Mouse (Mus musculus): ENCODE measurements at regions not wholly inside any gene's neighbourhood (a gene's known extent, or its start where the extent isn't known, plus 50 kb on each side); places are given as distances from the start of the nearest gene placed in this dataset.

- peak; percentile 29 to 64 for DNase-seq (ENCODE audit: low spot score in 2 of 2)
Observed at GRCm38 (mm10) chr14:24826471-24827337, 339.8 kb downstream of the Rps24 start.

DNA sequence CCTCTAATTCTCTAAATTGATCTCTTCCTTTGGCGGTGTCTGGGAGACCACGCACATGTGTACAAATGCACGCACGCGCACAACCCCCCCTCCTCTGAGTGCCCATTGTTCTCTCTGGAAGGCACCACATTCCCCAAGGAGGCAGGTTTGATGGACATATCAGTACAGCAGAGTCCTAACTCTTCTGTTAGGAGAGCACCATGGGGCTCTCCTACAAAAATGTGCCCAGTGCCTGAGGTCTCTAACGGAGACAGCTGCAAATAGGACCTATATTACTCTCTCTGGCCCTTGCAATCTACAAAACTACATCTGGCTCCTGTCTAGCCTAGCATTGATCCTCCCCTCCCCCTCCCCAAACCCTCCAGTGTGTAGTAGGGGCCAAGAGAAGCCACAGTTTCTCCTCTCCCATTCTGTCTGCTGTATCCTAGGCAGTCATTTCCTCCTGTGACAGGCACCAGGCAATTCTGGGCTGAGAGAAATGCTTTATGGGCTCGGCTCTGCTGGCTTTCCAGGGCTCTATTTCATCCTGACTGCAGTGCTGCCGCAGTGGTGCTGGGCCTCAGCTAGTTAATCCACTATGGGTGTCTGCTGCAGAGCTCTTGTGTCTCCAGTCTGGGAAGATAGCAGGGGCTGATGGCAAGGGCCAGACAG, 340.6 kb downstream of the Rps24 start:
- DNase-seq (ENCODE audit: low spot score in 2 of 2): peak in 1 of 2 experiments; percentile 5

DNA sequence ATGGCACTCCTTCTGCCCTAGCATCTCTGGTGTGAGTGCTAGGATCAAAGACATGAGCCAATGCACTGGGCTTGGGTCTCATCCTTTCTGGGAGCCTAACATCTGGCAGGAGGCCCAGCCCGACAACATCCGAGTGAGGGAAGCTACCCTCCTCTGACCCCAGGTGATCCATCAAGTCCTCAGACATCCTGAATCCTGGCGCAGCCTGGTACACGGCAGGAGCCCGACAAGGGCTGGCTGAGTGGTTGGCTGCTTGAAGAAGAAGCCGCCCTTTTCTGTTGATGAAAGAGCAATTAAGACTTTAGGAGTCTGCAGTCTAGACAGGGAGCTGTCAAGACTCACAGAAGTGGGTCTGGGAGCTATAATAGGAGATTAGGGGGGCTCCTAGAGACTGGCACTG, 342.1 kb downstream of the Rps24 start:
- no peak for DNase-seq (ENCODE audit: low spot score in 2 of 2)

- DNase-seq (ENCODE audit: low spot score in 2 of 2): no peak
Observed at GRCm38 (mm10) chr14:24833211-24833610, 346.3 kb downstream of the Rps24 start.

DNA sequence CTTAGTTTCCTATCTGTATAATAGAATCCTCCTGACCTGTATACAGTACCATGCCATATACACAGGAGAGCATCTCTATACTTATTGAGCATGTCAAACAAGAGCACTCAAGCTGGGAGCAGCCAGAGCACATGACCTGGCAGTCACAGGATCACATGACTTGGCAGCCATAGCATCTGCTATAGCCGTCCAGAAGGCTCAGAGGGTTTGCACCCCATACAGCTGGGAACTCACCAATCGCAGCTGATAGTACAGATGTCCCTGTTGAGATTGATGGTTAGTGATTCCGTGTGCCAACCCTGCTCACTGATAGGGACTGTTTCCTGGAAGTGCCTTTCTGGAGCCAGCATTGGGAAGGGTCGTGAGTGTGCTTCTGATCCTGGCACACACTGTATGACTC, 351.3 kb downstream of the Rps24 start:
- DNase-seq (ENCODE audit: low spot score in 2 of 2): no peak

GRCm38 (mm10) chr14:24839056-24839455, 352.1 kb downstream of the Rps24 start:
- DNase-seq (ENCODE audit: low spot score in 2 of 2): no peak

DNA sequence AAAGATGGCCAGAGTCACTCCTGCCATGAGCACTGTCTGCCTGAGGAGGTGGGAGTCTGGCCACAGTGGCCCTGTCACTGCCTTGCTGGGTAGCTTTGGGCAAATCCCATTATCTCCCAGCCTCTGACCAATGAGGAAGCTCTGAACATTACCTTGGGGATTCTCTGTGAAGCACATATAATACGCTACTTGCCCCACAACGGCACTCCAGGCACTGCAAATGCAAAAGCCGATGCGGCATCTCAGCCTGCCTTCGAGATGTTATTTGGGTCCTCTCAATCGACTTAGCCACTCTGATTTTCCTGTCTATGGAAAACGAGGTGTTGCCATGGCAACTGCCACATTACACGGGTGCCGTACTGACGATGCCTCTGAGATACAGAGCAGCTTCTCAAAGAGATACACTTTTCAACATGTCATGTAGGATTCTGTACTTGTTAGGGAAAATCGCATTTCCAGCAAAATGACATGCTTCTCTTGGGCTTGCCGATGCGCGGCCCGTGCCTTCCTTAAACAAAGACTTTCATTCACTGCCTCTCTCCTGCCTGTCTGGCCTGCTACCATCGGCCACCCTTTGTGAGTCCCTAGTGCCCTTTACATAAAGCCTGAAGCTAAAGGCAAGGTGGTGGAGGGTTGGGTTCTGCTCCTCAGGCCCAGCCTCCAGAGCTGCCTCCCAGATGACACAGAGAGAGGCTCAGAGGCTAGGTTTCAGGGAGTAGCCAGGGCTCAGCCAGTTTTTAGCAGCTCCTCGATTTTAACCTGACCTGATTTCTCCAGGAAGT, 355.0 kb downstream of the Rps24 start:
- DNase-seq (ENCODE audit: low spot score in 2 of 2): peak; percentile 75 to 82

DNA sequence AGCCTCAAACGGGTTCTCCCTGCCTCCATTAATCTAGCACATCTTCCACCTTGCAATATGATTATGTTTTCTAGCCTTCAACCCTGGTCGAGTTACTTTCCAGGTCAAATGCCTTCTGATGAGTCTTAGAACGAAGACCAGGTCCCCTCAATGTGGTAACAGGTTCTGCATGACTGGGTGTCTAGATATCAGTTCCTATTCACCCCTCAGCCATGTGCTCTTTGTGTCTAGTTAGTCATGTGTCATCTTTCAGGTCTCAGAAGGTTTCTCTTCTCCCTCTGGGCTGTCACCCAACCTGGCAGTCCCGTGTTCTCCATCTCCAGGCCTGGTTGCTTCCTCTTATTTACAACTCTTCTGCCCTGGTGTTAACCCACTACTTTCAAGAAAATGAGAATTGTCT, 356.7 kb downstream of the Rps24 start:
- no peak for DNase-seq (ENCODE audit: low spot score in 2 of 2)

- DNase-seq (ENCODE audit: low spot score in 2 of 2): no peak
Observed at GRCm38 (mm10) chr14:24850491-24850890, 363.6 kb downstream of the Rps24 start.

- DNase-seq (ENCODE audit: low spot score in 2 of 2): no peak
Observed at GRCm38 (mm10) chr14:24854459-24854858, 367.5 kb downstream of the Rps24 start.

DNA sequence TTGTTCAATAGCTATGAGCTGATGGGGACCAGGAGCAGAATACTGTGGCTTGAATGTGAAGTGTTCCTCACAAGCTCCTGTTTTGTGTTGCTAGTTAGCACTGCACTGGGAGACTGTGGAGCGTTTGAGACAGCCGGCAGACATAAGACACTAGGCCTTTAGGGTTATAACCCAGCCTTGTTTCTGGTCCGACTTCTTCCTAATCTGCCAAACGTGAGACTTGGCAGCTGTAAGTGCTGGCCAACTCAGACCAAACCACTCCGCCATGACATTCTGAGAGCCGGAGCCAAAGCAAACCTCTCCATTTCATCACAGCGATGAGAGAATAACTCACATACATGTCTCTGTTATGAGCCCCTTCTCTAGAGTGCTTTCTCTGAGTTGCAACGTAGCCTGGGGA, 375.2 kb downstream of the Rps24 start:
- DNase-seq (ENCODE audit: low spot score in 2 of 2): no peak

- no peak for DNase-seq (ENCODE audit: low spot score in 2 of 2)
Observed at GRCm38 (mm10) chr14:24862661-24863060, 375.7 kb downstream of the Rps24 start.

DNA sequence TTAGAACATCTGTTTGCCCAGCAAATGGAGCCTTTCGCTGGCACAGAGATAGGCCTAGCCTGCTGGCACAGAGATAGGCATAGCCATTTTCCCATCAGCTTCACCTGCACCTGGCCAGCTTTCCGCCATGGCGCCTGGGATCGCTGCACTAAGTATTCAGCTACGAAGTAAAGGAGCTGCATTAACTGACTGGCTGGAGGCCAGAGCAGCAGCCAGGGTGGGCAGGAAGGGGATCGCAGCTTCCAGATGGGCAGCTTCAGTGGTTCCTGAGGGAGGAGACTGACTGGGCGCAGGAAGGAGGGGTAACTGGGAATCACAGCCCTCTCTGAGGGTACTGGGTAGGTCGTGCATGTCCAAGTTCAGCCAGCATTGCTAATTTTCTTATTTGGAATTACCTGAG, 376.2 kb downstream of the Rps24 start:
- DNase-seq (ENCODE audit: low spot score in 2 of 2): no peak

- DNase-seq (ENCODE audit: low spot score in 2 of 2): no peak
Observed at GRCm38 (mm10) chr14:24865579-24866230, 378.8 kb downstream of the Rps24 start.

DNA sequence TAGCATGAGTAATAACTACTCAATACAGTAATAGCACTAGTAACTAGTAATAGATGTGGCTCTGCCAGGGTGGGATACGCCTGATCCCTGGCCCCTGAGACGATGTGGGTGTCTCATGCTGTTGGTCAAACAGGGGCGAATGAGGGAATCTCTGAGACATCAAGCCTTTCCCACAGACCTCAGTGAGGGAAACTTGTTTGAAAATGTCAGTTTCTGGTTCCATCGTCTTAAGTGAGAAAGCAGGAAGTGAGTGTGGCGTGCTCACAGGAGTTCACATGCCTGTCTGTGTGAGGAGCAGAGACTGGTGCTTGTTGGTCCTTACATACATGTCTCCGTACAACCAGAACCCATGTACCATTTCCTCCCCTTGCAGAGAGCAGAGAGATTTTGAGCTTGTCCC, 380.9 kb downstream of the Rps24 start:
- DNase-seq (ENCODE audit: low spot score in 2 of 2): no peak

DNA sequence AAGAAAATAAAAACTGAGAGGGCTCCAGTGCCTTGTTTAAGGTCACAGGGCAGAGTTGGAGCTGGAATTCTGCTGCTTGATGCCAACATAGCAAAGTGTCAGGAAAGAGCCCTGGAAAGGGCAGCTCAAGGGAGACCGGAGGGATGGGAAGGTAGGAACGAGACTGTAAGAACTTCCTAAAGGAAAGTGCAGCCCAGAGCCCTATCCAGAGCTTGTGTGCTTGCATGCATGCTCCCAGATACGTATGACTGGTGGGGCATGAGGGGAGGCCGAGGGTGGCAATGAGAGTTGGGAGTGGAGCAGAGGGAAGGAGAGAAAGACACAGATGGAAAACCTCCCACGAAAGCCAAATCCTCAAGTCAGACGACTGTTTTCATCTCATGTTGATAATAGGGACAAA, 381.8 kb downstream of the Rps24 start:
- no peak for DNase-seq (ENCODE audit: low spot score in 2 of 2)

DNA sequence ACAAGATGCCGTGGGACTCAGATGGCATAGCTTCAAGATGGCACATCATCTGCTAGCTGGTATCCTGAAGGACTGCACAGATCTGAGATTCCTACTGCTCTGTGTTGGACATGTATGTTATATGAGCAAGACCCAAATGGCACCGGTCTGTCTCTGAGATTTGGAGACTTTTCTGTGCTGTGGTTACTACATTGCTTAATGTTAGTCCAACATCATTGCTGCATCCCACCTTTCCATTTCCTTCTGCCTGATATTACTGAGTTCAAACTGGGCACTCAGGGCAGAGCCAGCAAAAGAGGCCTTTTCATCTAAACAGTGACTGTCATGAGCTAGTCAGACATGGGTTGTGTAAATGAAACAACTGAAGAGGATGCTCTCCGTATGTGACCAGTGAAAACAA, 383.3 kb downstream of the Rps24 start:
- DNase-seq (ENCODE audit: low spot score in 2 of 2): no peak

DNA sequence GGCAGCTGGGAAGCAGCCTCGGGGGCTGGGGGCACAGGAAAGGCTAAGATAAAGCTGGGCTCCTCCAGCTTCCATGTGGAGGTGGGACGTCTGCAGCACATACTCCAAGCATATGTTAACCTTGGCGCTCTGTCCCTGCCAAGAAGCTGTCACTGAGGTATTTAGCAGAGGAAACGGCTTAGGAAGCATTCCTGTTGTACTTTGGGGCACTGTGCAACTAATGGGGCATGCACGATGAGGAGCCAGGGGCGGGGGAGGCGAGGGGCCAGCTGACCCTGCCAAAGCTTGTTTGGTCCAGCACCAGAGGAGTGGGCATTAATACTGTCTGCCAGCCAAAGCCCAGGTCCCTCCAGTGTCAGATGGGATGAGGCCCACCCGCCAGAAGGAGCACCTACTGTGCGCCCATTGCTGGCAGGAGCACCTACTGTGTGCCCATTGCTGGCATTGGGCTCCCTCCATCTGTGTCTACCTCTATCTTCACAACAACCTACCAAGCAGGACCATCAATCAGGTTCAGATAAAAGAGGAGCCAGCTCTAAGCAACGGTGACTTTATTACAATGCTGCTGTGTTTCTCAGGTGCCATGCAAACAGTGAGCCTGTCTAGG, 384.6 kb downstream of the Rps24 start:
- no peak for DNase-seq (ENCODE audit: low spot score in 2 of 2)

DNA sequence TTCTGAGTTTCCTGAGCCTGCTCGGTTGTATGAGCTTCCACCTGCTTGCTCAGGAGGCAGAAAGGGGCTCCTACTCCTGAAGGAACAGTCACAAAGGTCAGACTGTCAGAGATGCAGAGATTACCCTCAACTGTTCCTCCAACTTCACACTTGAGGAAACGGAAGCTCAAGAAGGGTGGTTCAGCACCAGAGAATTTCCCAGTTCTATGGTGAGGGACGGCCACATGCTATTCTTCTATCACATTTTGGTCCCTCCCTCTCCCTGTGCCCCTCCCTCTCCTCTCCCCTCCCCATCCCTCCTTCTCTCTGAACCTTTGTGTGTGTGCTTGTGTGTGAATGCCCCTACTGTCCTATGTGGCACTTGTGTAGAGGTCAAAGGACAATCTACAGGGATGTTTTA, 386.0 kb downstream of the Rps24 start:
- DNase-seq (ENCODE audit: low spot score in 2 of 2): no peak

DNA sequence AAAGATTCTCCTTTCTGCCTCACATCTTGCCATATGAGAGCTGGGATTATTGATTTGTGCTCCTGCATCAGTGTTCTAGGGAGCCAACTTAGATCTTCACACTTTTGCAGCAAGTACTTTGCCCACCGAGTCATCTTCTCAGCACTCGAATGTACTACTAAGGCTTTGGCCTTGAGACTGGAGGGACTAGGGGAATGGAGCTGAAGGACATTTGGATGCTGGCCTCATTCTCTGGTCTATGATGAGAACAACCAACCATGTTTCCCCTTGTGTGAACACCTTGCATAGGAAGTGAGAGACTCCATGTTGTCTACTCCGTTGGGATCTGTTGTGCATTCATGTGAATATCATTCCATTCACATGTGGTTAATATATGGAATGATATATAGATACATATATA, 386.5 kb downstream of the Rps24 start:
- no peak for DNase-seq (ENCODE audit: low spot score in 2 of 2)

Measured in left cerebral cortex, adult 18-20 months (tissue).